Mouse (Mus musculus): ENCODE measurements around the gene Tff1. TPM values are rescaled to one million over a fixed set of nuclear protein-coding genes. Genes with fewer than 3 reads are reported as not detected.

Tff1 gene
- total and polyA plus RNA-seq, 3 experiments, result 0.44 to 2.2 (median 1.6) TPM

DNA sequence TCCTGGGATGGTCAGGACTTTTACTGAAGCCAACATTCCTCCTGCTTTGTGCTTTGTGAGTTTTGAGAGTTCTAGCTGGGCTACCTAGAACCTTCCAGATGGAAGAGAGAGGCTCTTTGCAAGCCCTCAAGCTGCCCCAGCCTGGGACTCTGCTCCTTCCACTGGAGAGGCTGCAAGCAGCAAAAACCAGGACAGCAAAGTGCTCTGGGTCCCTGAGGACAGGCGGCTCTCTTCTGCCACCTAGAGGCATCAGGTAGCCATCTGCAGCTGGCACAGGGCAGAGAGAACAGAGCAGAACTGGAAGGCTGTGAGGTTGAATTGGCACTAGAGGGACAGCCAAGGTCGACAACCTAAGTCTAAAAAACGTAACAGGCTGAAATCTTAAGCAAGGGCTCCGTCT lies 22.3 kb upstream of the Tff1 start (continued):
- TF ChIP-seq CHD1 (IDR thresholded peaks at IDR 0.05; ENCODE audit: low read depth, low read length) (no peak), POLR2A (IDR thresholded peaks at IDR 0.05; ENCODE audit: low read depth, low read length) (no peak), RAD21 (IDR thresholded peaks at IDR 0.05; ENCODE audit: low read depth, low read length) (peak; percentile 88), MAX (IDR thresholded peaks at IDR 0.05; ENCODE audit: low read length) (no peak), POLR2AphosphoS2 (IDR thresholded peaks at IDR 0.05; ENCODE audit: low read depth, low read length) (no peak), ZKSCAN1 (IDR thresholded peaks at IDR 0.05; ENCODE audit: borderline replicate concordance, low read depth, low read length) (no peak), MXI1 (IDR thresholded peaks at IDR 0.05; ENCODE audit: low read depth, low read length) (no peak), GABPA (IDR thresholded peaks at IDR 0.05; ENCODE audit: insufficient replicate concordance, low read depth, low read length) (no peak), ELF1 (IDR thresholded peaks at IDR 0.05; ENCODE audit: low read depth, low read length) (no peak), MEF2A (IDR thresholded peaks at IDR 0.05; ENCODE audit: borderline replicate concordance, low read depth, low read length) (no peak), EP300 (IDR thresholded peaks at IDR 0.05; ENCODE audit: low read length) (no peak), CTCF (conservative IDR thresholded peaks at IDR 0.05 in 1 of 2, IDR thresholded peaks at IDR 0.05 in 1 of 2; ENCODE audit: low read depth in 2 of 2, low read length in 2 of 2) (peak; percentile 70 to 95; a peak in 3 of 4 replicates), NRF1 (IDR thresholded peaks at IDR 0.05; ENCODE audit: low read depth, low read length) (no peak), RCOR1 (conservative IDR thresholded peaks at IDR 0.05; ENCODE audit: low read depth, low read length) (no peak), TBP (conservative IDR thresholded peaks at IDR 0.05; ENCODE audit: low read depth, low read length) (no peak), ZMIZ1 (IDR thresholded peaks at IDR 0.05; ENCODE audit: low read depth, low read length) (no peak), SIN3A (IDR thresholded peaks at IDR 0.05; ENCODE audit: low read length) (no peak), ZC3H11A (IDR thresholded peaks at IDR 0.05; ENCODE audit: low read depth, low read length) (peak; percentile 53)

GRCm38 (mm10) chr17:31184269-31184990 lies 19.4 kb upstream of the Tff1 start:
- TF ChIP-seq SMC3 (IDR thresholded peaks at IDR 0.05; ENCODE audit: low read depth, low read length), result no peak
- TF ChIP-seq USF2 (conservative IDR thresholded peaks at IDR 0.05; ENCODE audit: low read depth, low read length), result no peak
- no peak for TF ChIP-seq BHLHE40 (IDR thresholded peaks at IDR 0.05; ENCODE audit: low read depth, low read length)
- no peak for TF ChIP-seq SIN3A (IDR thresholded peaks at IDR 0.05; ENCODE audit: low read length)
- no peak for TF ChIP-seq GABPA (IDR thresholded peaks at IDR 0.05; ENCODE audit: insufficient replicate concordance, low read depth, low read length)
- no peak for TF ChIP-seq ZMIZ1 (IDR thresholded peaks at IDR 0.05; ENCODE audit: low read depth, low read length)
- TF ChIP-seq NRF1 (IDR thresholded peaks at IDR 0.05; ENCODE audit: low read depth, low read length), result no peak
- TF ChIP-seq MEF2A (IDR thresholded peaks at IDR 0.05; ENCODE audit: borderline replicate concordance, low read depth, low read length), result no peak
- Histone ChIP-seq H3K9ac (ENCODE audit: insufficient read depth, low read depth) (no peak overlapping the region), H3K4me1 (ENCODE audit: control insufficient read depth in 1 of 2, insufficient read depth in 2 of 2) (peaks cover 9 to 28% of the 10 kb centered on the region in 2 experiments), H3K36me3 (replicated peaks in 1 of 2; ENCODE audit: control insufficient read depth in 1 of 2, insufficient read depth in 1 of 2, low read length in 1 of 2) (no peaks in the 10 kb centered on the region), H3K4me2 (ENCODE audit: insufficient read depth, low read depth, poor library complexity, severe bottlenecking) (no peak overlapping the region), H3K4me3 (replicated peaks in 1 of 3; ENCODE audit: low read depth in 2 of 3, low read length in 2 of 3, poor library complexity in 1 of 3) (no peak overlapping the region), H3K9me3 (replicated peaks; ENCODE audit: low read length) (peaks cover 3% of the 10 kb centered on the region), H3K79me2 (replicated peaks; ENCODE audit: control insufficient read depth, extremely low read depth, insufficient read depth, poor library complexity, severe bottlenecking) (no peaks in the 10 kb centered on the region), H3K27ac (ENCODE audit: insufficient read depth, low read depth) (no peak overlapping the region), H3K27me3 (replicated peaks) (peaks cover 2% of the 10 kb centered on the region)
- dilution Hi-C loops (cut with MboI; ENCODE audit: extremely low pct_ligation_motif_present, extremely low pct_unique_long_range_greater_than_20kb, low sequenced_read_pairs), result no loop called here
- no peak for DNase-seq (ENCODE audit: extremely low read depth)
- in situ Hi-C loops (cut with MboI; ENCODE audit: low pct_ligation_motif_present, low pct_unique_long_range_greater_than_20kb, low sequenced_read_pairs), result no loop called here
